Mouse (Mus musculus): ENCODE measurements around the gene Sv2c.

DNA sequence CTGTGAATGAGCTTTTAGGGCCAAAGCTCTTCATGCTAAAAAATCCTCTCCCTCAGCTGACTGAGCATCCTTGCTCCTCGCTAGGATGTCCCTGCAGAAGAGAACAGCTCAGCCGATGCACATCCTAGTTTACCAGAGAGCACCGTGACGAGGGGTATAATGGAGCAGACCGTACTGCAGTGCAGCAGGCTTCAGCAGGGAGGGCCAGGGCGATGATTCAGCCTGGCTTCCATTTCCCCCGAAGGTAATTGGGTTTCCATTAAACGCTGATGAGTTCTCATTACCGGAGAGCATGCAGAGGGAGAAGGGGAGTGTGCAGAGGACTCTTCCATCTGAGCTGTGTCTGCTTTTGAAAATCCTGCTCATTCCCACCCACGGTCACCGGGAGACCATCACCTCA, 108.5 kb downstream of the Sv2c start:
- no peak for TF ChIP-seq CTCF (IDR thresholded peaks at IDR 0.05)
- no peak for TF ChIP-seq EP300 (IDR thresholded peaks at IDR 0.05)

Data from lung, postnatal 0 days (tissue).